Mouse (Mus musculus): ENCODE measurements around the gene Srsx. TPM values are rescaled to one million over a fixed set of nuclear protein-coding genes. Genes with fewer than 3 reads are reported as not detected.
"Not testable (repeated sequence)": the region's sequence is repeated elsewhere in the genome, so short reads cannot be mapped to it uniquely, and the experiment has no call there.

The Srsx gene
- not detected for total RNA-seq (2021)

DNA sequence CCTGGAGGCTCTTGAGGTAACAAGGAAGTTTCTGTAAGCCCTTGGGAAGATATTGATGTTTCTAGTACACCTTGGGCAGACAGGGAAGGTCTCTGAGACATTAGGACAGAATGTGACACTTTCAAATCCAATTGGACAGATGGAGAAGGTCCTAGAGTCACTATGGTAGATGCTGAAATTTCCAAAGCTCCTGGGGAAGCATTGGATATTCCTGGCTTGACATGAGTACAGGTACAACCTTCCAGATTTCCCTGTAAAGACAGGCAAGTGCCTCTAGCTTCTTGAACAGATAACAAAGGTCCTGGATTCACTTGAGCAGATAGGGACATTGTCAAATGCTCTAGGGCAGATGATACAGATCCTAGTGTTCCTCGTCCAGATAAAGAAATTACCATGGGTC is at the start of gene Srsx:
Gene Srsx (minus strand): TSS at position 101 of the 400 bp plus-strand sequence.
- intact Hi-C loops (cut with DNase I); DNase-seq: not testable (repeated sequence)

DNA sequence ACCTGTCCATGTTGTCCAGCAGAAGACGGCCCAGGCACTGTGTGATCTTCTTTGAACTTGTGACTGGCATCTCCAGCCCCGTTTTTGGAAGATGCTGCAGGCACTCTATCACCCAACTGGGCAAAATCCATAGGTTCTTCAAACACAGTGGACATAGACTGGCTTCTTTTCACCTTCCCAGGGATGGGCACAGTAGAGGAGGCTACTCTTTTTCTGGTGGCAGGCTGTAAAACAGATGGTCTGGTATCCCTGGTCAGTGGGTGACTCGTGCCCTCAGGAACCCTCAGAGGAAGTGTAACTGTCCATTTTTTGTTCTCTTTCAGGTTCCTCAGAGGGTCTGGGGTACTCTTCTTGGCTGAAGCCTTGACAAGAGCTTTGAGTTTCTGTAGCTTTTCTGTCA is 24.5 kb upstream of the Srsx start, which contains the start of gene Gm17577:
Gene Gm17577 (minus strand): TSS at position 101 of the 400 bp plus-strand sequence.
- intact Hi-C loops (cut with DNase I); DNase-seq: not testable (repeated sequence)

Other genes starting within 250 kb of the Srsx start
- not detected for gene Gm17521, start 192.8 kb downstream of the Srsx start, total RNA-seq (2021)
- 1 to 10 TPM; 3.9 to 4.0 TPM for gene Cldn34c1, start 119.0 kb downstream of the Srsx start, total RNA-seq (2021)
- gene Gm17577, start 24.4 kb upstream of the Srsx start, total RNA-seq (2021): not detected

Measured in heart, postnatal 36 days (tissue).